Mouse (Mus musculus): ENCODE data around the gene Trmt1. TPM values are rescaled to one million over a fixed set of nuclear protein-coding genes. Genes with fewer than 3 reads are reported as not detected.

Trmt1 gene
- total and polyA plus RNA-seq, 3 experiments: 77.0 to 160 (median 157) TPM

DNA sequence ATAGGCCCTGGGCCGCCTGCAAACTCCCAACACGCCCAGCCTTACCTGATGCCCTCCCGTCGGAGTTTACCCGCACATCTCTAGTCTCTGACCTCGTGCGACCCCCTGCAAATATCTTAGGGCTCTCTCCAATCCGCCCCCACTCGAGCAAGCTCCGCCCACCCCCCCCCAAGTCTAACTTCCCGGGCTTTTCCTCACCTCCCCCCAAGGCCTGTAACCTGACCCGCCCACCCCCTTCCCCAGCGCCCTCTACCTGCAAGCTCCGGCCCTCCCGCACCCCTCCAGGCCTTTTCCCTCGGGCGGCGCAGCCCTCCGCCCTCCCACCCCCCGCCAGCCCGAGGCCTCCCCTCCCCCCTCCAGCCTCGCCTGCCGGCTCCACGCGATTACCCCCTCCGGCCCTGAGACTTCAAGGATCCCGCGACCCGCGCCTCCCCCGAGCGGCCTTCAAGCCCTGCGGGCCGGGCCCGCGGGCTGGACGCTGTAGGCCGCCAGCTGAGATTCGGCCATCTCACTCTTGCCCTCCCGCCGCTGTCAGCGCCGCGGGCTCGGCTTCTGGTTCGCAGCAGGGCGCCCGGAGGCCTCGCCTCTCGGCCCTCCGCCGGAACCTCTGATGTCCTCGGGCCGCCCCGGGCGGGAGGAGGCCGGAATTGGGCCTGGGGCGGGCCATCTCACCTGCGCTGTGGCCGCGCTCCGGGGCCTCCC is 1.0 kb downstream of the Trmt1 start:
- Histone ChIP-seq H3K4me1 (ENCODE audit: control insufficient read depth in 1 of 2, insufficient read depth in 2 of 2) (peaks cover 15 to 52% of the 10 kb centered on the region in 2 experiments), H3K4me2 (ENCODE audit: insufficient read depth, low read depth, poor library complexity, severe bottlenecking) (peak overlapping the region; percentile 80; the same call in 1 of the 2 replicates), H3K36me3 (replicated peaks in 1 of 2; ENCODE audit: control insufficient read depth in 1 of 2, insufficient read depth in 1 of 2, low read length in 1 of 2) (peaks cover 15 to 45% of the 10 kb centered on the region in 2 experiments), H3K27me3 (replicated peaks) (no peaks in the 10 kb centered on the region), H3K9ac (ENCODE audit: insufficient read depth, low read depth) (peak overlapping the region; percentile 98), H3K4me3 (replicated peaks in 1 of 3; ENCODE audit: low read depth in 2 of 3, low read length in 2 of 3, poor library complexity in 1 of 3) (peak overlapping the region; percentile 73 to 96 (median 94)), H3K27ac (ENCODE audit: insufficient read depth, low read depth) (peak overlapping the region; percentile 60; the same call in 1 of the 2 replicates), H3K9me3 (replicated peaks; ENCODE audit: low read length) (no peaks in the 10 kb centered on the region), H3K79me2 (replicated peaks; ENCODE audit: control insufficient read depth, extremely low read depth, insufficient read depth, poor library complexity, severe bottlenecking) (peaks cover 70% of the 10 kb centered on the region)
- dilution Hi-C loops (cut with MboI; ENCODE audit: extremely low pct_ligation_motif_present, extremely low pct_unique_long_range_greater_than_20kb, low sequenced_read_pairs): no loop called here
- no peak for DNase-seq (ENCODE audit: extremely low read depth)
- TF ChIP-seq CTCF (conservative IDR thresholded peaks at IDR 0.05 in 1 of 2, IDR thresholded peaks at IDR 0.05 in 1 of 2; ENCODE audit: low read depth in 2 of 2, low read length in 2 of 2): 0 out of 4 replicates have a peak, but pooled peaks of 1 of the 2 experiments have one; percentile 3
- TF ChIP-seq TBP (conservative IDR thresholded peaks at IDR 0.05; ENCODE audit: low read depth, low read length): no peak
- TF ChIP-seq CHD2 (IDR thresholded peaks at IDR 0.05; ENCODE audit: low read length): no peak
- TF ChIP-seq SIN3A (IDR thresholded peaks at IDR 0.05; ENCODE audit: low read length): peak; percentile 53; the same call in 1 of the 2 replicates
- TF ChIP-seq JUN (IDR thresholded peaks at IDR 0.05; ENCODE audit: insufficient read depth, low read depth, low read length): no peak
- no peak for TF ChIP-seq BHLHE40 (IDR thresholded peaks at IDR 0.05; ENCODE audit: low read depth, low read length)
- in situ Hi-C loops (cut with MboI; ENCODE audit: low pct_ligation_motif_present, low pct_unique_long_range_greater_than_20kb, low sequenced_read_pairs): no loop called here

DNA sequence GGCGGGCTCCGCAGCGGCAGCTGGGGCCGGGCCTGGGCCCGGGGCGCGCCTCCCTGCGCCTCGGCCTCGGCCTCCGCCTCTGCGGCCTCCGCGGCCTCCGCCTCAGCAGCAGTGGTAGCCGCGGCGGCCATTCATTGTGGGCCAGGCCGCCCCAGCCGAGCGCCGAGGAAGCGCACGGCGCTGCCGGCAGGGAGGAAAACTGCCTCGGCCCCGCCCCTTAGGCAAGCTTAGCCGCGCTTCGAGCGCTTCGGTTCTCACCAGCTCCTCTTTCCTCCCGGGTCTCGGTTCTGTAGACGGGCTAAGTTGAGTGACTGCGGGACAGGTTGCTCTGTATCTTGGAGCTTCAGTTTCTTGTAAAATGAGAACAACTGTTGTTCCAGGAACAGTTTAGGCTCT is 1.6 kb downstream of the Trmt1 start, which contains the start of gene Nacc1:
TSS of gene Nacc1 (minus strand) at position 158 of the 396 bp plus-strand sequence.
- H3K4me1 ChIP-seq (ENCODE audit: control insufficient read depth in 1 of 2, insufficient read depth in 2 of 2): peaks cover 15 to 47% of the 10 kb centered on the region in 2 experiments
- TF ChIP-seq ELF1 (IDR thresholded peaks at IDR 0.05; ENCODE audit: low read depth, low read length): peak; percentile 77
- no peak for TF ChIP-seq CHD1 (IDR thresholded peaks at IDR 0.05; ENCODE audit: low read depth, low read length)
- TF ChIP-seq MAFK (IDR thresholded peaks at IDR 0.05; ENCODE audit: insufficient replicate concordance, low read length): no peak
- peak; percentile 58; the same call in 1 of the 2 replicates for TF ChIP-seq KAT2A (IDR thresholded peaks at IDR 0.05; ENCODE audit: insufficient replicate concordance, low read length)
- peak; percentile 34; the same call in 1 of the 2 replicates for TF ChIP-seq MAX (IDR thresholded peaks at IDR 0.05; ENCODE audit: low read length)
- no peak for TF ChIP-seq ZKSCAN1 (IDR thresholded peaks at IDR 0.05; ENCODE audit: borderline replicate concordance, low read depth, low read length)
- TF ChIP-seq CHD2 (IDR thresholded peaks at IDR 0.05; ENCODE audit: low read length): no peak
- TF ChIP-seq CTCF (conservative IDR thresholded peaks at IDR 0.05 in 1 of 2, IDR thresholded peaks at IDR 0.05 in 1 of 2; ENCODE audit: low read depth in 2 of 2, low read length in 2 of 2): no peak
- peak; percentile 66; the same call in 1 of the 2 replicates for TF ChIP-seq MEF2A (IDR thresholded peaks at IDR 0.05; ENCODE audit: borderline replicate concordance, low read depth, low read length)
- TF ChIP-seq ETS1 (conservative IDR thresholded peaks at IDR 0.05; ENCODE audit: low read depth, low read length): no peak
- no peak for TF ChIP-seq JUND (conservative IDR thresholded peaks at IDR 0.05; ENCODE audit: low read depth, low read length)
- TF ChIP-seq MYC (IDR thresholded peaks at IDR 0.05; ENCODE audit: low read depth, low read length): no peak
- no peak for TF ChIP-seq E2F4 (IDR thresholded peaks at IDR 0.05; ENCODE audit: insufficient replicate concordance, low read depth, low read length)
- TF ChIP-seq BHLHE40 (IDR thresholded peaks at IDR 0.05; ENCODE audit: low read depth, low read length): no peak
- TF ChIP-seq ZC3H11A (IDR thresholded peaks at IDR 0.05; ENCODE audit: low read depth, low read length): no peak
- 0 out of 2 replicates have a peak, but pooled peaks have one; percentile 3 for TF ChIP-seq NELFE (IDR thresholded peaks at IDR 0.05; ENCODE audit: low read depth, low read length)
- TF ChIP-seq USF1 (IDR thresholded peaks at IDR 0.05; ENCODE audit: low read depth, low read length): peak; percentile 15; the same call in 1 of the 2 replicates
- TF ChIP-seq POLR2A (IDR thresholded peaks at IDR 0.05; ENCODE audit: low read depth, low read length): peak; percentile 65
- TF ChIP-seq GABPA (IDR thresholded peaks at IDR 0.05; ENCODE audit: insufficient replicate concordance, low read depth, low read length): no peak
- TF ChIP-seq MXI1 (IDR thresholded peaks at IDR 0.05; ENCODE audit: low read depth, low read length): peak; percentile 86
- TF ChIP-seq IRF4 (IDR thresholded peaks at IDR 0.05; ENCODE audit: low read depth, low read length): peak; percentile 50; the same call in 1 of the 2 replicates
- no peak for TF ChIP-seq USF2 (conservative IDR thresholded peaks at IDR 0.05; ENCODE audit: low read depth, low read length)
- no peak for TF ChIP-seq MAZ (IDR thresholded peaks at IDR 0.05; ENCODE audit: low read depth, low read length)
- no peak for TF ChIP-seq JUN (IDR thresholded peaks at IDR 0.05; ENCODE audit: insufficient read depth, low read depth, low read length)
- peak; percentile 85 for TF ChIP-seq HCFC1 (IDR thresholded peaks at IDR 0.05; ENCODE audit: low read depth, low read length)
- no peak for TF ChIP-seq RCOR1 (conservative IDR thresholded peaks at IDR 0.05; ENCODE audit: low read depth, low read length)
- peak; percentile 34; the same call in 1 of the 2 replicates for TF ChIP-seq UBTF (IDR thresholded peaks at IDR 0.05; ENCODE audit: low read depth, low read length)
- no peak for TF ChIP-seq POLR2AphosphoS2 (IDR thresholded peaks at IDR 0.05; ENCODE audit: low read depth, low read length)

More for the DNA sequence above, 1.6 kb downstream of the Trmt1 start, which contains the start of gene Nacc1:
- Histone ChIP-seq H3K4me3 (replicated peaks in 1 of 3; ENCODE audit: low read depth in 2 of 3, low read length in 2 of 3, poor library complexity in 1 of 3) (peak within 1 kb of the TSS; percentile 80 to 98 (median 96)), H3K4me2 (ENCODE audit: insufficient read depth, low read depth, poor library complexity, severe bottlenecking) (peak within 1 kb of the TSS; percentile 93), H3K9me3 (replicated peaks; ENCODE audit: low read length) (no peaks in the 10 kb centered on the region), H3K27me3 (replicated peaks) (no peaks in the 10 kb centered on the region), H3K79me2 (replicated peaks; ENCODE audit: control insufficient read depth, extremely low read depth, insufficient read depth, poor library complexity, severe bottlenecking) (peaks cover 65% of the 10 kb centered on the region), H3K9ac (ENCODE audit: insufficient read depth, low read depth) (peak within 1 kb of the TSS; percentile 98), H3K27ac (ENCODE audit: insufficient read depth, low read depth) (peak within 1 kb of the TSS; percentile 60; the same call in 1 of the 2 replicates), H3K36me3 (replicated peaks in 1 of 2; ENCODE audit: control insufficient read depth in 1 of 2, insufficient read depth in 1 of 2, low read length in 1 of 2) (peaks cover 14 to 45% of the 10 kb centered on the region in 2 experiments)
- dilution Hi-C loops (cut with MboI; ENCODE audit: extremely low pct_ligation_motif_present, extremely low pct_unique_long_range_greater_than_20kb, low sequenced_read_pairs): no loop called here
- DNase-seq (ENCODE audit: extremely low read depth): peak; percentile 86
- in situ Hi-C loops (cut with MboI; ENCODE audit: low pct_ligation_motif_present, low pct_unique_long_range_greater_than_20kb, low sequenced_read_pairs): no loop called here
